Mouse (Mus musculus) liver, adult 2 months (tissue): ENCODE results near the gene Trnau1ap.

Experiments
- CTCF ChIP-seq: fragments of 200-500 bp; IDR thresholded peaks from 2 replicates; pipeline ENCODE4 v1.5.1; 2011; ENCODE audit warnings: low read depth, low read length, control low read depth
- POLR2A ChIP-seq: fragments of 200-500 bp; IDR thresholded peaks from 2 replicates; pipeline ENCODE4 v1.6.1; 2011; ENCODE audit warnings: low read length, control low read depth; ENCODE audit not compliant: insufficient read depth; ENCODE audit errors: extremely low read depth

GRCm38 (mm10) chr4:132273166-132273565 lies 56.2 kb downstream of the Trnau1ap start:
- TF ChIP-seq CTCF (no peak), POLR2A (no peak)
